Mouse (Mus musculus) adrenal gland, postnatal 10 days (tissue): Measurements from ENCODE around the gene Clstn1. TPM values are rescaled to one million over a fixed set of nuclear protein-coding genes. Genes with fewer than 3 reads are reported as not detected.
"Not testable (repeated sequence)": the region's sequence is repeated elsewhere in the genome, so short reads cannot be mapped to it uniquely, and the experiment has no call there.

Source experiments
- DNase-seq: peaks from one replicate; pipeline ENCODE4 v3.0.0; 2021; ENCODE audit warnings: mixed read lengths
- total RNA-seq, 2 experiments: library from RNA; stranded (reverse); gene quantifications; 2 replicates each; pipeline ENCODE4 v1.2.3; 2021

Gene Clstn1
- total RNA-seq, 2 experiments from 2014 or later = 72.7 to 95.7 TPM

GRCm38 (mm10) chr4:149597641-149598208 lies 11.5 kb downstream of the Clstn1 start:
- peak; percentile 31 for DNase-seq

- no peak for DNase-seq
Measured at GRCm38 (mm10) chr4:149599549-149599948, 13.3 kb downstream of the Clstn1 start.

- no peak for DNase-seq
Measured at GRCm38 (mm10) chr4:149600130-149600529, 13.9 kb downstream of the Clstn1 start.

- DNase-seq = no peak
Measured at GRCm38 (mm10) chr4:149601484-149601883, 15.2 kb downstream of the Clstn1 start.

- no peak for DNase-seq
Measured at GRCm38 (mm10) chr4:149602236-149602635, 16.0 kb downstream of the Clstn1 start.

- no peak for DNase-seq
Measured at GRCm38 (mm10) chr4:149603860-149604259, 17.6 kb downstream of the Clstn1 start.

- DNase-seq = no peak
Measured at GRCm38 (mm10) chr4:149604518-149604917, 18.2 kb downstream of the Clstn1 start.

GRCm38 (mm10) chr4:149606056-149606455 lies 19.8 kb downstream of the Clstn1 start:
- DNase-seq = no peak

GRCm38 (mm10) chr4:149606766-149607358 lies 20.6 kb downstream of the Clstn1 start:
- DNase-seq = no peak

GRCm38 (mm10) chr4:149607591-149608308 lies 21.5 kb downstream of the Clstn1 start:
- DNase-seq = no peak

- DNase-seq = no peak
Measured at GRCm38 (mm10) chr4:149608309-149608638, 22.0 kb downstream of the Clstn1 start.

- peak; percentile 42 for DNase-seq
Measured at GRCm38 (mm10) chr4:149609256-149610025, 23.2 kb downstream of the Clstn1 start.

GRCm38 (mm10) chr4:149611376-149612044 lies 25.2 kb downstream of the Clstn1 start:
- peak; percentile 66 for DNase-seq

GRCm38 (mm10) chr4:149613497-149613896 lies 27.2 kb downstream of the Clstn1 start:
- not testable (repeated sequence) for DNase-seq

GRCm38 (mm10) chr4:149614869-149615268 lies 28.6 kb downstream of the Clstn1 start:
- DNase-seq = no peak

- not testable (repeated sequence) for DNase-seq
Measured at GRCm38 (mm10) chr4:149616999-149617398, 30.7 kb downstream of the Clstn1 start.

GRCm38 (mm10) chr4:149619988-149620387 lies 33.7 kb downstream of the Clstn1 start:
- no peak for DNase-seq

GRCm38 (mm10) chr4:149621286-149621685 lies 35.0 kb downstream of the Clstn1 start:
- no peak for DNase-seq

- DNase-seq = no peak
Measured at GRCm38 (mm10) chr4:149623711-149624110, 37.4 kb downstream of the Clstn1 start.

- DNase-seq = no peak
Measured at GRCm38 (mm10) chr4:149626809-149627208, 40.5 kb downstream of the Clstn1 start.

GRCm38 (mm10) chr4:149628372-149628771 lies 42.1 kb downstream of the Clstn1 start:
- DNase-seq = peak; percentile 49

- DNase-seq = no peak
Measured at GRCm38 (mm10) chr4:149628810-149629209, 42.5 kb downstream of the Clstn1 start.
